Mouse (Mus musculus): ENCODE measurements around the gene Mia.

Mia gene

GRCm38 (mm10) chr7:27185986-27186385 is 5.0 kb upstream of the Mia start:
- no peak for DNase-seq (ENCODE audit: extremely low read depth, low read depth, low spot score)

DNA sequence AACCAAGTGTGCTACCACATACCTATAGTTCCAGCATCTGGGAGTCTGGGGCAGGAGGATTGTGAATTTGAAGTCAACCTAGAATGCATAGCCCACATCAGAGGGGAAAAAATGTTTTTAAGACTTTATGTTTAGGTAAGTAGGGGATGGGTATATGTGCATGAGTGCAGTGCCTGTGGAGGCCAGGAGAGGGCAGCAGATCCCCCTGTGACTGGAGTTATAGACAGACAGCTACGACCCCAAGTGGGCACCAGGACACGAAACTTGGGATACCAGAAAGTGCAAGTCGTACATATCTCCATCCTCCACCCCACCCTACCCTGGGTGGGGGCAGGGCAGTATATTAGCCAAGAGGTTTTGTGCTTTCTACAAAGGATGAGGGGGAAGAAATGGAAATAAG is 4.0 kb upstream of the Mia start:
- DNase-seq (ENCODE audit: extremely low read depth, low read depth, low spot score): no peak

DNA sequence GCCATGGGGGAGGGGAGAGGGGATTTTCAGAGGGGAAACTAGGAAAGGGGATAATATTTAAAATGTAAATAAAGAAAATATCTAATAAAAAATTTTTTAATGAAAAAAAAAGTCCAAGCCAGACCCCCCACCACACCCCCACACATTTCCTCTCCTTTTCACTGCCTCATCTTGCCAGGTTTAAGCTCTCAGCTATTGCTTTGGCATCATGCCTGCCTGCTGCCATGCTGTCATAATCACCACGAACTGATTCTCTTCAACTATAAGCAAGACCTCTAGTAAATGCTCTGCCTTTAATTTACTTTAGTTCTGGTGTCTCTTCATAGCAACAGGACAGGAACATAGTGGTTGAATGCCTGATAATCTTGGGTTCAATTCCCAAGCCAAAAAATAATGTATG is 1.5 kb upstream of the Mia start:
- no peak for DNase-seq (ENCODE audit: extremely low read depth, low read depth, low spot score)

DNA sequence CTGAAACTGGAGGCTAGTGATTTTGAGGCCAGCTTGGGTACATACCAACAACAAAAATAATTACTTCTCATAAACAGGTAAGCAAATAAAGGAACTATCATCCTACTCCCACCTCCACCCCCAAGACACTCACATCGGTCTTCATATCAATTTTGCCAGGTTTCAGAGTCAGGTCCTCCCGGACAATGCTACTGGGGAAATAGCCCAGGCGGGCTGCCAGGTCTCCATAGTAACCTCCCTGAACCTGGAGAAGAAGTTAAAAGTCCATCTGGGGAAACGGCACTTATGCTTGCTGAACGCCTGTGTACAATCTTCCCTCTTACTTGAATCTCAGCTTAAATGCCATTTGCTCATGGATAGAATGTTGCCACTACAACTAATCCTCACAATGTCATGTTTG is 921 bp downstream of the Mia start:
- no peak for DNase-seq (ENCODE audit: extremely low read depth, low read depth, low spot score)

GRCm38 (mm10) chr7:27179217-27179918 is 1.6 kb downstream of the Mia start:
- no peak for DNase-seq (ENCODE audit: extremely low read depth, low read depth, low spot score)

GRCm38 (mm10) chr7:27178324-27179216 is 2.4 kb downstream of the Mia start, which contains the start of gene Rab4b:
TSS of gene Rab4b (minus strand) at chr7:27178896.
- peak; percentile 91 for DNase-seq (ENCODE audit: extremely low read depth, low read depth, low spot score)

DNA sequence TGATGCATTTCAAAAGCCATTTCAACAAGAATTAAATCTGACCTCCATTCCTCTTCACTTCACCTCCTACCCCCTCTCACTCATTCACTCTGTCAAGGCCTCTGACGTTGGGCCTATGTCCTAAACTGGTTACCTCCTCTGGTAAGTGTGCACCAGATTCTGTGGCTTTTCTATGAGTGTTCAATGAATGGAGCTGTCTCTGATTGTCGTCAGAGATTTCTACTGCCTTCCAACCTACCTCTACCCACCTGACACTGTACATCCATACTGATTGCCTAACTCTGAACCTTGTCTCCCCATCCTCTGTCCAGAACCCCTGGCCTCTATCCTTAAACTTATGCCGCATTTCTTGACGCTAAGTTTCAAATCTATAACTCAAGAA is 3.0 kb downstream of the Mia start:
- DNase-seq (ENCODE audit: extremely low read depth, low read depth, low spot score): no peak

- DNase-seq (ENCODE audit: extremely low read depth, low read depth, low spot score): no peak
These were observed 6.1 kb downstream of the Mia start for GRCm38 (mm10) chr7:27174896-27175295.

DNA sequence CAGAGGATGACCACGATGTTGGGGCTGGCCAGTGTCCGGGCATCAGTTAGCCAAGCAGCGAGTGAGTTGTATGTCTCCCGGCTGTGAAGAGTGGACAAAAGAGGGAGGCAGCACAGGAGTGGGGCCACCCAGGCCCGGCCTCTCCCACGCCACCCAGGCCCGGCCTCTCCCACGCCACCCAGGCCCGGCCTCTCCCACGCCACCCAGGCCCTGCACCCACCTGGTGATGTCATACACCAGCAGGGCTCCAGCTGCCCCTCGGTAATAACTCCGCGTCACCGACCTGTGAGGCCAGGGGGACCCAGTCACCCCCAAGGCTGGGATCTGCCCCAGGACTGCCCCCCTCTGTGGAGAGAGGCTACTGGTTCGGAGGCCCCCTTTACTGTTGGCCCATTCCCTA is 6.5 kb downstream of the Mia start:
- no peak for DNase-seq (ENCODE audit: extremely low read depth, low read depth, low spot score)

DNA sequence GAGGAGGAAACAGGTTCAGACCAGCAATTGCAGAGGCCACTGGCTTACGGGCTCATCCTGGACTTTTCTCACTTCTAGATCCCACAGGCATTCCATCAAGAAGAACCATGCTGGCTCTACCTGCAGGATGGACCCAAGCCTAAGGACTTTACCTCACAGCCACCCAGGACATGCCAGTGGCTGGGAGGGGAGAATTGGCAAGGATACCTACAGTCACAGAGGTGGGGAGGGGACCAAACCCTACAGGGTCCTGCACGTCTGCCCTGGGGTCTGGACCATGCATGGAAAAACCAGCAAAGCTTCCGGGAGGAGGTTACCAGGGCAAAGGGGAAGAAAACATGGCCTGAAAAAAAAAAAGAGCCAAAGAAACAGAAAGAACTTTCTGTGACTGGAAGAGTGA is 10.0 kb downstream of the Mia start:
- no peak for DNase-seq (ENCODE audit: extremely low read depth, low read depth, low spot score)

GRCm38 (mm10) chr7:27168371-27168770 is 12.6 kb downstream of the Mia start:
- no peak for DNase-seq (ENCODE audit: extremely low read depth, low read depth, low spot score)

DNA sequence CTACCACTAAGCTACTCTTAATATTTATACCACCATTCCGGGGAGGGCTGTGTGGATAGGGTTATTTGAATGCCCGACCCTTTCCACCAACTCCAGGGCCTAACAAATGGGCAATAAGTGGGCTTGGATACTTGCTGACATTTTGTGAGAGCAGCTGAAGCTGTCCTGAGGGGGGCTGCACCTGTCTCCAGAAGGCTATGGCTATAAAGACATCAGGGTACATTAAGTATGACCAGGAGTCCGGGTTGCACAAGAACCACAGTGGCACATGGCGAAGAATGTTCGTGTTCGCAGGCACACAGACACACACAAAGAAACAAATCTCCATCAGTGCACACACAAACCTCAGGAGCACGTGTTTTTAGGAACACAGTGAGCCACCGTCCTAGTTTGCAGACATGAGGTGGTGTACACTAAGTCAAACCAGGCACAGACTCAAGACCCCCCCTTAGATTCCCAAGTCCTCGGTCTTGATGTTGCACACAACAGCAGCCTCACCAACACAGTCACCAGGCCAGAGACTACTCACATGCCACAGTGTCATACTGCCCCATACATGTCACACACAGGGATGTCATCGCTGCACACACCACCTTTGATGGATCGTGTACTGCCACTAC is 13.4 kb downstream of the Mia start:
- no peak for DNase-seq (ENCODE audit: extremely low read depth, low read depth, low spot score)

- peak; percentile 81 for DNase-seq (ENCODE audit: extremely low read depth, low read depth, low spot score)
These were observed 14.1 kb downstream of the Mia start, which contains the start of gene Egln2 for GRCm38 (mm10) chr7:27166614-27167474. TSS of gene Egln2 (minus strand) at chr7:27166802.

- DNase-seq (ENCODE audit: extremely low read depth, low read depth, low spot score): no peak
These were observed 14.7 kb downstream of the Mia start for GRCm38 (mm10) chr7:27166229-27166613.

DNA sequence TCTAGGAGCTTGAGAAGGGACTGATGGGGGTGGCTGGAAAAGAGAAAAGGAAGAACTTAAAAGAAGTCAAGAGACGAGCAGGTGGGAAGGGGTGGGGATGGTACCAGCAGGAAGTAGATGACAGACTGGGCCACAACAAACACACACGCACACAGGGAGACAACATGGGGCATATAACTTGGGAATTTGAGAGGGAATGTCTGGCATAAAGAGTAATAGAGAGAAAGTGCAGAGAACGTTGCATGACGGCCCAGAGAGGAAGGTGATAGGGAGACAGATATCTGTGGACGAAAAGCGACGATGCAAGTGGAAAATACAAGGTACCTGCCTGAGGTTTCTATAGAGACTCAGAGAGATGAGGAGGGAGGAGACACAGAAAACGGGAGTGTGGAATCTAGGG is 15.3 kb downstream of the Mia start:
- no peak for DNase-seq (ENCODE audit: extremely low read depth, low read depth, low spot score)

DNA sequence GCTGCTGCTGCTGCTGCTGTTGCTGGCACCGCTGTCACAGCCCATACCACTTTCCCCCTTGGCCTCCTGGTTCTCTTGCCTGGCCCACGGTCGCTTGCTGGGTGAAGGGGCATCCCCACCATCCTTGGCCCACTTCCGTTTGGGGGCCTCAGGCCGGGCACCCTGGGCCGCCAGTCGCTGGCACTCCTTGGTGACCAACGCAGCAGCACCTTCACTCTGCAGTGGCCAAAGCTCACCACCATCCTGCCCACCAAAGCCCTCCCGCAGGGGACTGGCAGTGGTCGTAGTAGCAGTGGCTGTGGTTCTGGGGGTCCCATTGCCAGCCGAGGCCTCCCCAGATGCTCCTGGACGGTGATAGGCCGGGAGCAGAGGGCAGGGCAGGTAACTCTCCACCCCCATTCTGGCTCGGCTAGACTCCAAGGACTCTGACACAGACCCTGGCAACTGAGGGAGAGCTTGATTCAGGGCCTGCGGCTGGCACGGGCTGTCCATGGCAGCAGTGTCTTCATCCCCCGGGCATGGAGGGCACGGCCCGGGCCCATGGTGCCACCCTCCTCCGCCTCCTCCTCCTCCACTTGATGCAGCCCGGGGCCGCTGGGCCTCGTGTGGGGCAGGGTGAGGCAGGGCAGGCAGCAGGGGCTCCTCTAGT is 15.8 kb downstream of the Mia start:
- no peak for DNase-seq (ENCODE audit: extremely low read depth, low read depth, low spot score)

DNA sequence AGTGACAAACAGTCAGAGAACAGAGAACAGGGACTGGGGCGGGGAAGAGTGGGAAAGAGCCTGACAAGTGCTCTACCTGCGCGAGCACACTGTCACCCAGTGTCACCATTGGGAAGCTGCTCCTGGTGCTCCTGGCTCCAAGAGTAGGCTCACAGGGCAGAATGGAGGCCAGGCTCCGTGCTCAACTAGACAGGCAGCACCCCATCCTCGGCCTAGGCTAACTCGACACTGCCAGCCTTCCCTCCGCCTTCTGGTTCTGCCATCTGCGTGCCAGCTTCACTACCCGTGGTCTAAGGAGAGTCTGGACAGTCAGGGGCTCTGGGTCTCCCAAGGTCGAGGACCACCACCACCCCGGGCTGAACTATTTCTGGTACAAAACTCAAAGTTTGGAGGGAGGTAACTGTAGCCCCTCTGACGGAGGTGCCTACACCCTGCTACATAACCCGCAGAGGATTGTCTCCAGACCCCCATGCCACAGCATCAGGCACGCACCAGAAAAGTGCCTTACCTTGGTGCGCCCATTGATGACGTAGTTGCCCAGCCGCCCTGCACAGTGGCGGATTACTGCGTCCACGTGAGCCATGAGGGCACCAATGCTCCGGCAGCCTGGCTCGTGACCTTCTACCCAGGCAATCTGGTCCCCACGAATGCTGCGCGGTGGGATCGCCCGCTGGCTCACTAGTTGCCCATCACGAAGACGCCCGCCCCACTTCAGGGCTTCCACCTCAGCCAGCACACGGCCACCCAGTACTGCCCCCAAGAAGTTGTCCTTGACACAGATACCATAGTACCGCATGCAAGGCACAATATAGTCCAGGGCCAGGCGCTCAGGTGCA is 16.6 kb downstream of the Mia start:
- DNase-seq (ENCODE audit: extremely low read depth, low read depth, low spot score): no peak

DNA sequence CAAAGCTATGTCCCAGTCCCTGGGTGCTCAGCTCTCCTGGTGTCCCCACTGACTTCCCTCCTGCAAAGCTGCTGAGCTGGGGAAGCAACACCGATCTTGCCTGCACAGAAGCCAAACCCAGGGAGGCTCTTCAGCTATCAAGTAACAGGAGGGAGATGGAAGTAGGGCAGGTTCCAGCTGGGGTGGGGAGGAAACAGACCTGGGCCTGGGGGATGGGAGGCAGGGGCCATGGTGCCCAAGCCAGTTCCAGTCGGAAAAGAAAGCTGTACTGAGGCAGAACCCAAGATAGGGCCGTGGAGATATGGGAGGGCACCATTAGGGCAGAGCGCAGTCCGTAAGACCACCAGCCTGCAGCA is 17.5 kb downstream of the Mia start:
- no peak for DNase-seq (ENCODE audit: extremely low read depth, low read depth, low spot score)

DNA sequence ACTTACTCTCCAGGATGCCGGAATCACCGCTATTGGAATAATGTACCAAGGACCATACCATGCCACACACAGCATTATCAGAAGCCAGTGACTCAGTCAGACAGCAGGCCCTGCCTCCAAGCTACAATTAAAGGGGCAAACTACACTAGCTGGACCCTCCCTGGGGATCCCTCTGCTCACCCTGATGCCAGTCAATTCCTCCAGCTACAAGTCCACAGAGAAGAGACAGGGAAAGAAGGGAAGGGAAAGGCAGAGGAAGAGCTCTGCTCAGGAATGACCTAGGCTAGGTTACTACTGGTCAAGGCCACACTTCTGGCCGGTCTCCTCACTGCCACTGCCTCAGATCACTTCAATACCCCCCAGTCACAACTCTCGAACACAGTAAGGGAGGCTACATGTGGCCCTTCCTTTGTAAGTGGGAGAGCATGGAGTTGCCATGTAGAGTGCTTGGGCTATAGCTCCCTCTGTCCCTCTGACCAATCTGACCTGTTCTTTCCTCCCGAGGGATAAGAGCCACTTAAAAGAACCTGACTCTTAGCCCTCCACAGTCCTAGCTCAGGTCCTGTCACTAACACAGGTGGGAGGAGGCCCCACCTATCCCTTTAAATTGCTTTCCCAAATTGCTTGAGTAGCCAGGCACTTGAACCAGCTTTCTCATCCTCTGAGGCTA is 18.0 kb downstream of the Mia start:
- DNase-seq (ENCODE audit: extremely low read depth, low read depth, low spot score): no peak
